Mouse (Mus musculus) limb, embryonic 15.5 days (tissue): Measurements from ENCODE around the gene Fgfr2. TPM values are rescaled to one million over a fixed set of nuclear protein-coding genes. Genes with fewer than 3 reads are reported as not detected.

Experiments used
- ATAC-seq: fragments of 200-750 bp; cut with Nextera tagmentation; 2 replicates; pipeline ENCODE4 v1.8.0; 2017; ENCODE audit warnings: low read depth, moderate TSS enrichment; ENCODE audit not compliant: insufficient number of reproducible peaks, low FRiP score, low TSS enrichment
- H3K27ac ChIP-seq: fragments of 300-500 bp; sonication (generic); 2 replicates; pipeline ENCODE4 v1.5.1; 2015; ENCODE audit warnings: moderate library complexity, mild to moderate bottlenecking, inconsistent platforms
- H3K27me3 ChIP-seq: fragments of 300-500 bp; sonication (generic); 2 replicates; pipeline ENCODE4 v1.6.1; 2015; ENCODE audit warnings: inconsistent platforms
- H3K36me3 ChIP-seq: fragments of 300-500 bp; sonication (generic); 2 replicates; pipeline ENCODE4 v1.6.1; 2015; ENCODE audit warnings: inconsistent platforms
- H3K4me1 ChIP-seq: fragments of 300-500 bp; sonication (generic); 2 replicates; pipeline ENCODE4 v1.6.1; 2015; ENCODE audit warnings: inconsistent platforms
- H3K4me2 ChIP-seq: fragments of 300-500 bp; sonication (generic); 2 replicates; pipeline ENCODE4 v1.6.1; 2015; ENCODE audit warnings: mild to moderate bottlenecking, inconsistent platforms
- H3K4me3 ChIP-seq: fragments of 300-500 bp; sonication (generic); 2 replicates; pipeline ENCODE4 v1.5.1; 2015; ENCODE audit warnings: mild to moderate bottlenecking, inconsistent platforms
- H3K9ac ChIP-seq: fragments of 300-500 bp; sonication (generic); 2 replicates; pipeline ENCODE4 v1.6.1; 2015; ENCODE audit warnings: inconsistent platforms
- H3K9me3 ChIP-seq: fragments of 300-500 bp; sonication (generic); 2 replicates; pipeline ENCODE4 v1.6.1; 2016; ENCODE audit warnings: inconsistent platforms
- WGBS: fragments of 180-500 bp; shearing (Covaris S2); methylation state at CpG from one replicate; pipeline ENCODE4 v1.1.7; 2015; 5-methylcytosine and 5-hydroxymethylcytosine counted together
- polyA plus RNA-seq: library from polyadenylated mRNA; unstranded; fragments of >200 nt; fragmentation: Nextera tagmentation; extraction: Ambion mirVana; gene quantifications from 2 replicates; pipeline ENCODE4 v1.2.1, GENCODE M21; 2015

The Fgfr2 gene
- polyA plus RNA-seq, 1 experiment from 2014 or later, result 101 TPM

DNA sequence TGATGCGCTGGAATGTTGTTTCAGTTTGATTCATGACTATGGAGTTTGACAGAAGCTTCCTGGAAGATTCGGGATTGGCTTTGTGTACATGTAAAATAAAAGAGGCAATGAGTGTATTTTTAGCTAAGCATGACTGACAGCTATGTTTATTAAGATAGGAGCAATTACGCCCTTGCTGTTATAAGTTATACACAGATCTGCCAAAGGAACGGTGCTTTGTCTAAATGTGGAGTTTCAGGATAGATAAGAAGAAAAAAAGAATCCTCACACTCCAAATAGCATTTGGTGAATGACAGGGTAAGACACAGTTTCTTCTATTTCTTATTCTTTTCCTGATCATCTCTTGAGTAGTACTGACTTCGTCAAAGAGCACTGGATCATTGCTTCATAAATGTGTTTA is 951.4 kb downstream of the Fgfr2 start:
- Histone ChIP-seq H3K27ac (no peak overlapping the region), H3K4me1 (peaks cover 22% of the 10 kb centered on the region), H3K4me2 (no peak overlapping the region), H3K4me3 (no peak overlapping the region), H3K27me3 (no peaks in the 10 kb centered on the region), H3K9ac (no peak overlapping the region), H3K9me3 (no peaks in the 10 kb centered on the region), H3K36me3 (no peaks in the 10 kb centered on the region)
- ATAC-seq, result no peak
- 72% methylated on average over 5 of the region's 5 CpGs for WGBS

DNA sequence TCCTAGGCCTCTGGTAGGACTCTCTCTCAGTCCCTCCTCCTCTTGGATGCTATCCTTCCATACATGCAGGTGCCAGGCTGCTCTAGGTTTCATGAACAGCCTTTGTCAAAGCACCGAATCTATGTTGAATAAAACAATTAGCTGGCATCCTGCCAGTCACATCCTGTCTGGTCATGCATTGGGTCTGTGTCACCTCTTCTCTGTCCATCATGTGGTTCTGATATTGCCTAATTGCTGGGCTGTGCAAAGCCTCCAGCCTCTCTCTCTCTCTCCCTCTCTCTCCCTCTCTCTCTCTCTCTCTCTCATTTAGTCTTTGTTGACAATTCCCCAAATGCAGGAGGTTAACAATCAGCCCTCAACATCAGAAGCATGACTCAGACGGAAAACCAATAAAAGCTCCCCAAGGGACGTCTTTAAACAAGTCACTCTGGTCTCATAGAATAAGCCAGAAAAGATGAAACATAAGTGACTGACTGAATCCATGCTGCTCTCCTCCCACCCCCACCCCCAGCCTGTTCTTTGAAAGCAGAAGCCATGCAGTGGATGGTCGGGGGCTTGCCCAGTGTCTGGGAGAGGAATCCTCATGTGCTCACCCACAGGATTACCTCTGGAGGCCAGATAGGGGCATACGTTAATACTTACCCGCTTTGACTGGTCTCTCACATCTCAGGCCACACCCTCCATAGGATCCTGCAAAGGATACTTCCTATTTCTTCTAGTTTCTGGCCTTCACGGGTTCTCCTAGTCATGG is 953.6 kb downstream of the Fgfr2 start:
- no peak overlapping the region for H3K27ac ChIP-seq
- H3K27me3 ChIP-seq, result no peaks in the 10 kb centered on the region
- no peaks in the 10 kb centered on the region for H3K36me3 ChIP-seq
- WGBS, result 30% methylated on average over 7 of the region's 7 CpGs
- no peaks in the 10 kb centered on the region for H3K9me3 ChIP-seq
- no peak overlapping the region for H3K9ac ChIP-seq
- H3K4me1 ChIP-seq, result peaks cover 22% of the 10 kb centered on the region
- H3K4me2 ChIP-seq, result no peak overlapping the region
- no peak overlapping the region for H3K4me3 ChIP-seq
- ATAC-seq, result no peak; the same call in 1 of the 2 replicates

DNA sequence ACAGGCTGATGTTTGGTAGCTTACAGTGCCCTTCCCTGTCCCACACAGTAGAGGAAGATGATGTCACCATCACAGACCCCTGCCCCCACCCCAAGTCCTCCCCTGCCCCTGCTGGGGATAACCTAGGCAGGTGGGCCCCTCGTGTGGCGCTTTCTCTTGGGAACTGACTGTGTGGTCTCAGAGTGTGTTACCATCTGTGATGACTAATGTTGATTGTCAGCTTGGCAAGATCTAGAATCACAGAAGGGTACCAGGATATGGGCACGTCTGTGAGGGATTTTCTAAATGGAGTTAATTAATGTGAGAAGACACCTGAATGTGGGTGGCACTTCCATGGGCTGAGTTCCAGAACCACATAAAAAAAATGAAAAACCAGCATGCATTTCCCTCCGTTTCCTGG is 955.9 kb downstream of the Fgfr2 start:
- H3K27me3 ChIP-seq, result no peaks in the 10 kb centered on the region
- H3K36me3 ChIP-seq, result no peaks in the 10 kb centered on the region
- 52% methylated on average over 4 of the region's 4 CpGs for WGBS
- no peak overlapping the region for H3K9ac ChIP-seq
- no peak overlapping the region for H3K4me3 ChIP-seq
- H3K27ac ChIP-seq, result no peak overlapping the region
- H3K4me1 ChIP-seq, result peaks cover 15% of the 10 kb centered on the region
- no peak overlapping the region for H3K4me2 ChIP-seq
- no peaks in the 10 kb centered on the region for H3K9me3 ChIP-seq
- no peak for ATAC-seq

DNA sequence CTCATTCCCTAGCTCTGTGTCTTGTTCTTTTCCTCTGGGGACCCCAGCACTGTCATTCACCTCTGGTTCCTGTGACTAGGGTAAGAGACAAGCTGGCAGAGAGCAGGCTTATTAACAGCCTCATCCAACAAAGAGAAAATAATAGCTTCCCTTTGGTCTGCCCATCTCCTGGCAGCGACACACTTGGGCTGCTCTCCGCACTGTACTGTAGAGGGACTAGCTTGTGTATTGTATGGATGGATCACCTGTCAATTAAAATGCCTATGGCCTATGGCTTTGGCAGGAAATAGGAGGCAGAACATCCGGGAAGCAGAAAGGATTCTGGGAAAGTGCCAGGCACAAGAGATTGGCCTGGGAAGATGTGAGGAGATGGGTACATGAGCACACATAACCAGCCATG is 960.9 kb downstream of the Fgfr2 start:
- no peaks in the 10 kb centered on the region for H3K27me3 ChIP-seq
- H3K27ac ChIP-seq, result no peak overlapping the region
- H3K9me3 ChIP-seq, result no peaks in the 10 kb centered on the region
- H3K9ac ChIP-seq, result no peak overlapping the region
- no peak for ATAC-seq
- 89% methylated on average over 3 of the region's 3 CpGs for WGBS
- H3K4me2 ChIP-seq, result no peak overlapping the region
- peaks cover 5% of the 10 kb centered on the region; the same call in 1 of the 2 replicates for H3K4me1 ChIP-seq
- no peaks in the 10 kb centered on the region for H3K36me3 ChIP-seq
- no peak overlapping the region for H3K4me3 ChIP-seq

DNA sequence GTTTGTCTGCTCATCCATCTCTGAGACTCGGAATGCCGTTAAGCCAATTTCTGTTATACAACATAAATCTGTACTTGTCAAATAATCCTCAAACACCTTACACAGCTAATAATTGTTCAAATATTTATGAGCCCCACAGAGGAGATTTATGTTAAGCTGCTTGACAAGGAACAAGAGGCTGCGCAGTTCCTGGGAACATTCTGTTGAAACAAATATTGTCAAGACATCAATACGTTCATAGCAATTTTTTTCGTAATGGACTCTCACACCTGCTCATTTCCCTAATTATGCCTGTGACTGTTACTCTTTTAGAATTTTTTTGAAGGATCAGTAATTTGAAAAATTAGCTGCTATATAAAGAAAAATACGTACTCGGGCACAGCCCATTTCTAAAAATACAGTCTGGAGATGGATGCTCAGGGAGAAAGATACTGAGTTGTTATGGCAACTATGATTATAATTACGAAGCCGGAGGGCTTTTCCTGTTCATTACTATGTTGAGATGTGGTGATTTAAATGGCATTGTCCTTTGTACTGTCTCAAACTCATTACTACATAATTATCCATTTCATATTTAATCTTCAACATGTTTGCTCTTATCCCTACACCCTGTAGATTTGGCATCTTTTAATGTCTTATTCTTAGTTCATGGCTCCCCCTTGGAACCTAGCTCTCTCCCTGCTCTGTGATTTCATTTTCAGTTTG is 964.7 kb downstream of the Fgfr2 start:
- Histone ChIP-seq H3K27me3 (peaks cover 27% of the 10 kb centered on the region), H3K4me2 (no peak overlapping the region), H3K9ac (no peak overlapping the region), H3K36me3 (no peaks in the 10 kb centered on the region), H3K4me3 (no peak overlapping the region), H3K27ac (no peak overlapping the region), H3K4me1 (peaks cover 15% of the 10 kb centered on the region), H3K9me3 (no peaks in the 10 kb centered on the region)
- no peak for ATAC-seq
- WGBS, result 70% methylated on average over 9 of the region's 9 CpGs

DNA sequence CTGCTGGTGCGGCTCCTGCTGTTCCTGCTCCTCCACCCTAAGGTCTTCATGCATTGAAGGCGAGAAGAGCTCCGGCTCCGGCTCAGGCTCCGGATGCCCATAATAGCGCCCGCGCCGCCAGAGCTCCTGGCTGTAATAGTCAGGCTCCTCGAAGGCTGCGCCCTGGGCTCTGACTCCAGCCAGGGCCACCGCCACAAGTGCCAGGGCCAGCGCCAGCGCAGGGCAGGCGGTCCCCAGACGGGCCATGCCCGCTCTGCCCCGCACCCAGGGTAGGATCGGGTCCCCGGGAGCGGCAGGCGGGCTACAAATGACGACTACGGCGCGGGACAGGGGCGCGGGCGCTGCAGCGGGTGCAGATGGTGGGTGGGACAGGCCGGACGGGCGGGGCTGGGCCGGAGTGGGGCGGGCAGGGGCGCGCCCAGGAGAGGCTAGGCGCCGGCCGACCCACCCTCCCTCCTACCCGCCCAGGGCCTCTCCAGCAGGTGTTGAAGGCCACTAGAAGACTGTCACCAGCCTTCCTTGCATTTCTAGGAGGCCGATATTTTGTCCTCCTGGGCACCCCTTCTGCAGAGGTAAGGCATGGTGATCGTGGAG is 968.7 kb downstream of the Fgfr2 start, which contains the start of gene Cpxm2:
Gene Cpxm2 (minus strand): TSS at position 372 of the 594 bp plus-strand sequence.
- Histone ChIP-seq H3K9ac (peak within 1 kb of the TSS; percentile 63), H3K4me2 (peak within 1 kb of the TSS; percentile 86), H3K36me3 (no peaks in the 10 kb centered on the region), H3K27ac (peak within 1 kb of the TSS; percentile 57), H3K4me3 (peak within 1 kb of the TSS; percentile 48), H3K9me3 (no peaks in the 10 kb centered on the region), H3K27me3 (peaks cover 34% of the 10 kb centered on the region), H3K4me1 (peaks cover 17% of the 10 kb centered on the region)
- WGBS, result 3% methylated on average over 40 of the region's 43 CpGs
- ATAC-seq, result no peak

DNA sequence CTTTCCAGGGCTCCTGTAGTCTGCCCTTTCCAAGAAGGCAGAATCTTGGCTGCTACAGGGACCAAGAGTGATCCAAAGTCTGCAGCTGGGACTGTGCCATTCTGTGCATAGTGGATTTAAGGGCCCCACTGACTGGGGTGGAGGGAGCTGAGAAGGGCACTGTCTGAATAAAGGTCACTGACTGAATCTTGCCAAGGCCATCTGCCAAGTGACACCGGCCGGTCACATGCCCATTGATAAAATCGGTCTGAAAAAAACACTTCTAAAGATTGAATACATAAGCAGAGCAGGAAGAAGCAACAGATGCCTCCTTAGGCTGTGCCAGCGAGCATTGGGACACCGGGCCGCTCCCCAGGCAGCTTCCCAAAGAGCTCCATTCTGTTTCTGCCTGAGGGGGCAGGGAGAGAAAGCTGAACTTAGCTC is 969.4 kb downstream of the Fgfr2 start:
- 26% methylated on average over 6 of the region's 6 CpGs for WGBS
- peaks cover 34% of the 10 kb centered on the region for H3K27me3 ChIP-seq

DNA sequence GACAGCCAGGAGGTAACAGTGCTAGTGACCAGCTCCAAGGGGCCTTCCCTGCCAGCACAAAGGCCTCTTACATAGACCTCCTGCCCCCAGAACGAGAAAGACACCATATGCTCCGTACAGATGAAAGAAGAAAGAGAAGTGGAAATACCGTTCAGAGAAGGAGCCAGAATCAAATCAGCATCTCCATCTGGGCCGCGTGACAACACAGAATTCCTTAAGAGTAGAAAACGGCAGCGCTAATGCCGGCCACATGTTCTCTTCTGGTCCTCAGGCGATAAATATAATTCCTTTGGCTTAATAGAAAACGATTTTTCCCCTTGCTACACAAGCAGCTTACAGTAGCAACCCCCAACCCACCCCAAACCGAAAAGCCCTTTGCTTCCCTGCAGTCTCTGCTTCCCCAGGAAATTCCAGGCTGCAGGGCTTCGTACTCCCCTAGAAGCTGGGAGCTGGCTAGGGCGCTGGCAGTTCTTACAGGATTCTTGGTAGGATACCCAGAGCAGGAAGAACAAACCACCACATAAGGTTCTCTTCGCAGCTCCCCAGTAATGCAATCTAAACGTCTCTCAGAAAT is 977.8 kb downstream of the Fgfr2 start:
- peak; percentile 48; the same call in 1 of the 2 replicates for ATAC-seq
- no peak overlapping the region for H3K4me3 ChIP-seq
- H3K4me1 ChIP-seq, result peaks cover 8% of the 10 kb centered on the region; the same call in 1 of the 2 replicates
- H3K9me3 ChIP-seq, result no peaks in the 10 kb centered on the region
- H3K9ac ChIP-seq, result no peak overlapping the region
- 35% methylated on average over 15 of the region's 15 CpGs for WGBS
- H3K4me2 ChIP-seq, result 0 out of 2 replicates have a peak overlapping the region, but pooled peaks have one; percentile 19
- H3K36me3 ChIP-seq, result no peaks in the 10 kb centered on the region
- no peaks in the 10 kb centered on the region for H3K27me3 ChIP-seq
- peak overlapping the region; percentile 65; the same call in 1 of the 2 replicates for H3K27ac ChIP-seq

More for the DNA sequence above, 969.4 kb downstream of the Fgfr2 start:
- no peak for ATAC-seq
- Histone ChIP-seq H3K36me3 (no peaks in the 10 kb centered on the region), H3K9me3 (no peaks in the 10 kb centered on the region), H3K9ac (no peak overlapping the region), H3K4me1 (peaks cover 17% of the 10 kb centered on the region), H3K27ac (peak overlapping the region; percentile 57; the same call in 1 of the 2 replicates), H3K4me2 (peak overlapping the region; percentile 86), H3K4me3 (peak overlapping the region; percentile 48)

DNA sequence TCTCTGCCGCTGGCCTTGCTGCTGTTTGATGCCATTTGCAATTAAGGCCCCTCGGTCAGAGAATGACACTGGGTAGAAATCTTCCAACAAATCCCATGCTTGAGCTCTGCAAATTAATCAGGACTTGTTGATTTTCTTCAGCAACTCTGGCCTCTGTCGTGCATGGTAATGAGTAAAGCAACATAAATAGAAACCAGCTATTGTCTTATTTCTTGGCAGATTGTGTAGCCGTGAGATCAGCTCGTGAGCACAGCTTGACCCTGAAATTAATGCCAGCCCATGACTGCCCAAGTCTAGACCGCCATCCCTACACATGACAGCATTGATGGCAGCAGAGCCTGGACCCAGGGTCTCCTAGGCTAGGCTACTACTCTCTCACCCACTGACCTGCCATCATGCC is 994.5 kb downstream of the Fgfr2 start:
- Histone ChIP-seq H3K27ac (no peak overlapping the region), H3K9ac (no peak overlapping the region), H3K4me2 (no peak overlapping the region), H3K27me3 (no peaks in the 10 kb centered on the region), H3K9me3 (no peaks in the 10 kb centered on the region; the same call in 1 of the 2 replicates), H3K4me1 (no peaks in the 10 kb centered on the region), H3K36me3 (no peaks in the 10 kb centered on the region), H3K4me3 (no peak overlapping the region)
- 82% methylated on average over 6 of the region's 6 CpGs for WGBS
- ATAC-seq, result no peak

DNA sequence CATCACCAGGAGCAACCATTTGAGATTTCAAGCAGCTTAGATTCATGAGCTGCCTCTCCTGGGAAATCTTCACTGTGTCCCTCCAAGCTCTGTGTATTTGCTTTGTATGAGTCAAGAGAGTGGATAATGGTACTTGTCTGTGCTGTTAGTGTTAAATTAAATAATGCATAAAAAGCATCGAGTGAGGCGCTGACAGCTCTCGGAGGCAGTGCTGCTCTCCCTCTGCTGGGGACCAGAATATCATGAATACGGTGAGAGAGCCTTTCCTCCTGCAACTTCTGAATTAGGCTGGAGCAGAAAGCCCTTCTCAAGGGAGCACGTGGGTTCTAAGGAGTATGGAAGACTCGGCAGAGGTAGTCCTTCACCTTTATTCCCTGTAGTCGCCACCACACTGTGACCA is 998.2 kb downstream of the Fgfr2 start:
- 84% methylated on average over 7 of the region's 7 CpGs for WGBS
- Histone ChIP-seq H3K4me3 (no peak overlapping the region), H3K27me3 (no peaks in the 10 kb centered on the region), H3K27ac (no peak overlapping the region), H3K4me1 (no peaks in the 10 kb centered on the region; the same call in 1 of the 2 replicates), H3K4me2 (no peak overlapping the region), H3K9me3 (no peaks in the 10 kb centered on the region), H3K9ac (no peak overlapping the region), H3K36me3 (no peaks in the 10 kb centered on the region)
- ATAC-seq, result no peak

DNA sequence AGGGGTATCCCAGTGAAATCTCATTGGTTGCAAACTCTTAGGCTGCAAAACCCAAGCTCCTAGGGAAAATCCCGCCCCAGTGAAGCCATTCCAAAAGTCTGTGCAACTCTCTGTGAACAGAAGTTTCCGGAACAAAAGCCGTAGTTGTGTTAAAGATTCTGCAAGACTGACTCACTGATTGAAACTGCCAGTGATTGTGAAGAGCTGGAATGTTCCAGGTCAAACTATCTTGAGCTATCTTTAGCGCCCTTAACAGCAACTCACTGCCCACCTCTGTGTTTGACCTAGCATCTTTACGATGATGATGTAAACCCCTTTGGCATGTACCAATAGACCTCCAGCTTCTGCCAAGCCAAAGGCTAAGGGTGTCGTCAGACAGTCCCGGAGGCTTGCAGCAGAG is 999.9 kb downstream of the Fgfr2 start:
- Histone ChIP-seq H3K9ac (no peak overlapping the region), H3K9me3 (no peaks in the 10 kb centered on the region), H3K4me1 (no peaks in the 10 kb centered on the region; the same call in 1 of the 2 replicates), H3K27ac (no peak overlapping the region), H3K4me3 (no peak overlapping the region), H3K27me3 (no peaks in the 10 kb centered on the region), H3K4me2 (no peak overlapping the region), H3K36me3 (no peaks in the 10 kb centered on the region)
- ATAC-seq, result no peak
- 68% methylated on average over 7 of the region's 7 CpGs for WGBS
